Mouse (Mus musculus): ENCODE data around the gene Trim80.

Trim80 gene

GRCm38 (mm10) chr11:115439906-115440595, at the start of gene Trim80:
TSS of gene Trim80 (plus strand) at chr11:115440545.
- no peak for DNase-seq

- no peak for DNase-seq
Measured at GRCm38 (mm10) chr11:115391358-115391757, 49.0 kb upstream of the Trim80 start.

- no peak for DNase-seq
Measured at GRCm38 (mm10) chr11:115393721-115394325, 46.5 kb upstream of the Trim80 start.

- DNase-seq = no peak
Measured at GRCm38 (mm10) chr11:115398085-115398484, 42.3 kb upstream of the Trim80 start.

- no peak for DNase-seq
Measured at GRCm38 (mm10) chr11:115400126-115400525, 40.2 kb upstream of the Trim80 start.

GRCm38 (mm10) chr11:115400630-115401391, 39.5 kb upstream of the Trim80 start:
- no peak for DNase-seq

- DNase-seq = peak; percentile 73 to 87
Measured at GRCm38 (mm10) chr11:115403338-115404124, 36.8 kb upstream of the Trim80 start, which contains the start of gene Mrpl58. TSS of gene Mrpl58 (plus strand) at chr11:115403752.

- no peak for DNase-seq
Measured at GRCm38 (mm10) chr11:115405723-115406122, 34.6 kb upstream of the Trim80 start.

- no peak for DNase-seq
Measured at GRCm38 (mm10) chr11:115406858-115407401, 33.4 kb upstream of the Trim80 start.

GRCm38 (mm10) chr11:115408266-115408920, 32.0 kb upstream of the Trim80 start:
- no peak for DNase-seq

GRCm38 (mm10) chr11:115409556-115409955, 30.8 kb upstream of the Trim80 start:
- DNase-seq = no peak

GRCm38 (mm10) chr11:115419531-115420237, 20.7 kb upstream of the Trim80 start, which contains the start of the genes Atp5h and Kctd2:
TSS of gene Atp5h (minus strand) at chr11:115419962.
TSS of gene Kctd2 (plus strand) at chr11:115420128.
- DNase-seq = peak; percentile 88 to 89

GRCm38 (mm10) chr11:115420336-115421190, 19.8 kb upstream of the Trim80 start:
- no peak for DNase-seq

- DNase-seq = no peak
Measured at GRCm38 (mm10) chr11:115421328-115421727, 19.0 kb upstream of the Trim80 start.

- no peak for DNase-seq
Measured at GRCm38 (mm10) chr11:115421972-115422371, 18.4 kb upstream of the Trim80 start.

- DNase-seq = no peak
Measured at GRCm38 (mm10) chr11:115423091-115423490, 17.3 kb upstream of the Trim80 start.

GRCm38 (mm10) chr11:115424666-115425065, 15.7 kb upstream of the Trim80 start:
- no peak for DNase-seq

- no peak for DNase-seq
Measured at GRCm38 (mm10) chr11:115425671-115426070, 14.7 kb upstream of the Trim80 start.

GRCm38 (mm10) chr11:115427482-115428331, 12.6 kb upstream of the Trim80 start:
- DNase-seq = peak in 1 of 2 experiments; percentile 43
